Mouse (Mus musculus): ENCODE data around the gene Eno1. TPM values are rescaled to one million over a fixed set of nuclear protein-coding genes. Genes with fewer than 3 reads are reported as not detected.

Eno1 gene
- polyA plus RNA-seq, 1 experiment: 636 TPM

DNA sequence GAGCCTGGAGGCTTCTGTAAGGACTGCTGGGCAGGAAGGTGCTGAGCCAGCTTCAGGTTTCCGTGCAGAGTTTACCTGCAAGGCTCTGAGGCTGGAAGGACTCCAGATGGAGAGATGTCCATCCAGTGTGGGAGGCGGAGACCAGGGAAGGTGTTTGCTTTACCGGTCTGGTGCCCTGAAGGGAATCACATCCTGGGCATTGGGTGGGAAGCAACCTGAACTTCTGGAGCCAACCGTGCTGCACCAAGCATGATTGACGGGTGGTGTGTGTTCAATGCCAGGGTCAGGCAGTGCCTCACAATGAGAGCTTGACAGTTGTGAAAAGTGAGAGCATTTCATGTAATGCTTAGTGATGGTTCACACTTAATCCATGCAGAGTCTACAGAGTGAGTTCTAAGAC is 12.4 kb downstream of the Eno1 start:
- no peak for TF ChIP-seq POLR2A (IDR thresholded peaks at IDR 0.05; ENCODE audit: low read depth, low read length)
- no peak for TF ChIP-seq CTCF (conservative IDR thresholded peaks at IDR 0.05; ENCODE audit: insufficient read depth, insufficient read length, low read depth, low read length)
- H3K36me3 ChIP-seq (ENCODE audit: control insufficient read depth, insufficient read depth, low read length): peaks cover 12% of the 10 kb centered on the region

DNA sequence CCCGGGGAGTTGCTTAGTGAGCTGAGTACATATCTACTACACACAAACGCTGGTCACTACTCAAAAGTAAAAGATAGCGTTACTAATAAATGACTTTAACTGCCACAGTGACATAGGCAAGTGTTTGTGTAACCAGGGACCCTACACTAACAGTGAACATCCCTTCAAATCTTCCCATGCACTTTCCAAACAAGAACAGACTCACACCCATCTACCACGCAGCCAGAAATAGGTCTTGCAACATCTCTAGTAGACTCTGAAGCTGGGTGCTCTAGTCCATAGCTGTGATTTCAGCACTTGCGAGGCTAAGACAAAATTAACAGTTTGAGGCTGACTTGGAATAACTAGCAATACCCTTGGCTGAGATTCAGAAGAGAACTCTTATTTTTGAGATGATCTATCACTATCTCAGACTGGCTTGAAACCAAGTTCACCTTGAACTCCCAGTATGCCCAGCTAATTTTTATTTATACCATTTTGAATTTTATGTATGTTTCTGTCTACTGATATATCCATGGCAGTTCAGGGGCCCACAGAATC is 13.3 kb downstream of the Eno1 start:
- H3K36me3 ChIP-seq (ENCODE audit: control insufficient read depth, insufficient read depth, low read length): peaks cover 8% of the 10 kb centered on the region

More for the DNA sequence above, 12.4 kb downstream of the Eno1 start:
- Histone ChIP-seq H3K27me3 (replicated peaks; ENCODE audit: control insufficient read depth, insufficient read depth, low read length) (no peaks in the 10 kb centered on the region), H3K27ac (ENCODE audit: insufficient read depth, low read depth, low read length) (no peak overlapping the region), H3K4me3 (ENCODE audit: insufficient read depth, low read depth, low read length) (no peak overlapping the region), H3K4me1 (ENCODE audit: control insufficient read depth, insufficient read depth, low read length) (0 out of 2 replicates have a peak, but pooled peaks cover 5% of the 10 kb centered on the region)
- 40% methylated on average over 5 of the region's 5 CpGs for WGBS
- DNase-seq: no peak

DNA sequence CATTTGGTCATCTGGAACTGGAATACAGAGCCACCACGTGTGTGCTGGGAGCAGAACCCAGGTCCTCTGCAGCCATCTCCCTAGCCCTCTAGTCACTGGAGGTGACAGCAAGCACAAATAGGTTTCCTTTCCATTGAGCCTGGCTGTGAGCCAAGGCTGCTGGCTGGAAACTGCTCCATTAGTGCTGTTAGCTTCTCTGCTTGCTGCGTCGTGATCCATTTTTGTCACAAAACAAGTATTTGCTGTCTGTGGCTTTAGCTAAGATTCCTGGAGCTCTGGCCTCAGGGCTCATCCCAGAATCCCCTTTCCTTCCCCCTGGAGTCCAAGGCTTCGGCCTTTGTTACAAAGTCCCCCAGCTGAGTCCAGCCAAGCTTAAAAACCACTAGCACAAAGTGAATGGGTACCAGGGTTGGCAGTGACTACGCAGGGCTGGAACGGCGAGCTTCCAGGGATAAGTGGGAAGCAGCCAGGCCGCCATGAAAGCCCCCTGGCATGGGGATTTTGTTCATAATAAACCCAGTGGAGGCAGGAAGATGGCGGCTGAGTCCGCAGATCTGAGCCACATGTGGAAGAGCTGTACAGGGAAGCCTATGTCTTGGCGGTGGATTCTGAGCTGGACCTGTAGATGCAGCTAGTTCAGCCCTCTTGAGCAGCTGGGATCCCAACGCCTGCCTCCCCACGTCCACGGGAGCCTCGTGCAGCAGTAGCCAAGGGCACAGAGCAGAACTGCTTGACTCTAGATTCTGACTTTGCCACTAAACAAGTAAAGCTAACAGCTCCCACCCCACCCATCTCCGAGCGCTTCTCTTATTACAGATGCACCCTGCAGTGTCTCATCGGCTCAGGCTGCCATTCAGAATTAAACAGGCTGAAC is 14.3 kb downstream of the Eno1 start:
- H3K4me1 ChIP-seq (ENCODE audit: control insufficient read depth, insufficient read depth, low read length): 0 out of 2 replicates have a peak, but pooled peaks cover 5% of the 10 kb centered on the region
- H3K27me3 ChIP-seq (replicated peaks; ENCODE audit: control insufficient read depth, insufficient read depth, low read length): no peaks in the 10 kb centered on the region
- no peak for TF ChIP-seq CTCF (conservative IDR thresholded peaks at IDR 0.05; ENCODE audit: insufficient read depth, insufficient read length, low read depth, low read length)
- no peak for TF ChIP-seq POLR2A (IDR thresholded peaks at IDR 0.05; ENCODE audit: low read depth, low read length)
- peaks cover 7% of the 10 kb centered on the region for H3K36me3 ChIP-seq (ENCODE audit: control insufficient read depth, insufficient read depth, low read length)
- DNase-seq: peak; percentile 87
- H3K27ac ChIP-seq (ENCODE audit: insufficient read depth, low read depth, low read length): peak overlapping the region; percentile 19
- H3K4me3 ChIP-seq (ENCODE audit: insufficient read depth, low read depth, low read length): no peak overlapping the region
- WGBS: 47% methylated on average over 18 of the region's 18 CpGs

More for the DNA sequence above, 13.3 kb downstream of the Eno1 start:
- Histone ChIP-seq H3K4me3 (ENCODE audit: insufficient read depth, low read depth, low read length) (no peak overlapping the region), H3K27ac (ENCODE audit: insufficient read depth, low read depth, low read length) (no peak overlapping the region), H3K4me1 (ENCODE audit: control insufficient read depth, insufficient read depth, low read length) (0 out of 2 replicates have a peak, but pooled peaks cover 5% of the 10 kb centered on the region), H3K27me3 (replicated peaks; ENCODE audit: control insufficient read depth, insufficient read depth, low read length) (no peaks in the 10 kb centered on the region)
- DNase-seq: no peak
- WGBS: 66% methylated on average over 5 of the region's 5 CpGs
- no peak for TF ChIP-seq POLR2A (IDR thresholded peaks at IDR 0.05; ENCODE audit: low read depth, low read length)

DNA sequence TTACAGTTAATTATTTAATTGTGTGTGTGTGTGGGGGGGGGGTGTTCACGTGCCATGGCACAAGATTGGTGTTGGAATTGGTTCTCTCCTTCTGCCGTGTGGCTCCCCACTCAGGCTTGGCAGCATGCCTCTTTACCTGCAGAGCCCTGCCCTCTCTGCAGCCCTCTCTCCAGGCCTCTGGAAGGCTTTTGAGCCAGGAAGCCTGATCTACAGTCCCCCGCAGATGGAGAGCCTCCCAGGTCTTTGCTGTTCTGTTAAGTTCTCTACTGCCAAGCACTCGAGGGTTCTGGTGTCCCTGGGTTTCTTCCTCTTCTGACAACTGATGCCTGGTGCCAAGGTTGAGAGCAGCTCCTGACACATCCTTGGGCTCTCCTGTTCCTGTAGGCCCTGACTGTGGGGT is 17.9 kb downstream of the Eno1 start:
- TF ChIP-seq CTCF (conservative IDR thresholded peaks at IDR 0.05; ENCODE audit: insufficient read depth, insufficient read length, low read depth, low read length) (no peak), POLR2A (IDR thresholded peaks at IDR 0.05; ENCODE audit: low read depth, low read length) (no peak)

DNA sequence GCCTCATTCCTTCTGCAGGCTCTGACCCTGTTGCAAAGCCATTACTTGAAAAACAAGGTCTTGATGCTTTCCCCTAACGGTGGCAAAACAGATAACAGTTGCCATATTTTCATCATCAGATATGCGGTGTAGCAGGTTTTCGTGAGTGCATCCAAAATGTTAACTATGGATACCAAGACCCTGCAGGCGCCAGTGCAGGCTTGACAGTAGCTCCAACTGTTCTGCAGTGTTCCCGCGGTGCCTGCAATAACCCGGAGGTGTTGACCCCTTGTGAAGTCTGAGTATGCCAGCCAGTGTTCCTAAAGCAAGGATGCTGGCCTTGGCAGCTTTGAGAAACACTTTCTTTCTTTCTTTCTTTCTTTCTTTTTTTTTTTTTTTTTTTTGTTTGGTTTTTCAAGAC is 18.7 kb downstream of the Eno1 start:
- 92% methylated on average over 7 of the region's 7 CpGs for WGBS
- H3K36me3 ChIP-seq (ENCODE audit: control insufficient read depth, insufficient read depth, low read length): no peaks in the 10 kb centered on the region
- TF ChIP-seq CTCF (conservative IDR thresholded peaks at IDR 0.05; ENCODE audit: insufficient read depth, insufficient read length, low read depth, low read length): no peak
- TF ChIP-seq POLR2A (IDR thresholded peaks at IDR 0.05; ENCODE audit: low read depth, low read length): no peak
- H3K27ac ChIP-seq (ENCODE audit: insufficient read depth, low read depth, low read length): no peak overlapping the region
- no peak for DNase-seq
- no peaks in the 10 kb centered on the region for H3K27me3 ChIP-seq (replicated peaks; ENCODE audit: control insufficient read depth, insufficient read depth, low read length)
- peaks cover 9% of the 10 kb centered on the region for H3K4me1 ChIP-seq (ENCODE audit: control insufficient read depth, insufficient read depth, low read length)
- no peak overlapping the region for H3K4me3 ChIP-seq (ENCODE audit: insufficient read depth, low read depth, low read length)

More for the DNA sequence above, 17.9 kb downstream of the Eno1 start:
- Histone ChIP-seq H3K27ac (ENCODE audit: insufficient read depth, low read depth, low read length) (no peak overlapping the region), H3K36me3 (ENCODE audit: control insufficient read depth, insufficient read depth, low read length) (no peaks in the 10 kb centered on the region; the same call in 1 of the 2 replicates), H3K4me3 (ENCODE audit: insufficient read depth, low read depth, low read length) (no peak overlapping the region), H3K4me1 (ENCODE audit: control insufficient read depth, insufficient read depth, low read length) (peaks cover 10% of the 10 kb centered on the region), H3K27me3 (replicated peaks; ENCODE audit: control insufficient read depth, insufficient read depth, low read length) (no peaks in the 10 kb centered on the region)
- WGBS: 36% methylated on average over 4 of the region's 4 CpGs
- DNase-seq: no peak

DNA sequence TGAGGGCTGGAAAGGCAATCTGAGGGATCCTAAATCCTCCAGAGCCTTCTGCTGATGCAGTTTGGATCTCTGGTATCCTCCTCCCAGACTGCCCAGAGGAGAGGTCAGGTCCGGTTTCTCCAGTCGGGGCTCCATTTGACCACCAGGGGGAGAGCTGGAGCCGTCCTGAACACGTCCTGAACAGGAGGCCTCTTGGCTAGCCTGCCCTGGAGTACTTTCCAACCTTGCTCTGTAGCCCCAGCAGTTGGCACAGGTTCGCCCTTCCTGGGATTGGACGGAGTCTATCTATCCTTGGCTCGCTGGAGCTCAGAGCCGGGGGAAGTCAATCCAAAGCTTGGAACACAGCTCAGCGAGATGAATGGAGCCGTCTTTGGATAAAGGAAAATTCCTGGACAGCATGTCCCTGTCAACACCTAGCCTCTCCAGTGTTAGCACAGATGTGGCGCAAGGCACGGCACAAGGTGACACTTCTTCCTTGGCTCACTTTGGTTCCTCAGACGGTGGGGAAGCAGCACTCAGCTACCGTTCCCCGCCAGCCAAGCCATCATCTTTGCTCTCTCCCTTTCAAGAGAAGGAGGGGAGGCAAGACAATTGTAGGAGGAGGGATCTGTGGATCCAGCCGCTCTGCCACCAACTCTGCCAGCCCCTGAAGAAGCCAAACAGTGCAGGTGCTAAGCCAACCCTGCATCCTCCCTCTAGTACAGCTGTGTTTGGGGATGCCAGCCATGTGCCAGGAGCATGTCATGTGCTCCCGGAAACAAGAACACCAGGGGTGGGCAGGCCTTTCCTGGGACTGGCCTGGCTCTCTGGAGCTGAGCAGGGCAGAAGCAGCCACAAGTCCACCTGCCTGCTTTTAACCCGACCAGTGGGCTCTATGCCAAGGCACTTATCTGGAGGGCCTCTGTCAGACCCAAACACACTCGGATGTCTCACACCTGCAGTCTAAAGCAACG is 21.0 kb downstream of the Eno1 start:
- Histone ChIP-seq H3K27me3 (replicated peaks; ENCODE audit: control insufficient read depth, insufficient read depth, low read length) (no peaks in the 10 kb centered on the region), H3K36me3 (ENCODE audit: control insufficient read depth, insufficient read depth, low read length) (no peaks in the 10 kb centered on the region), H3K4me3 (ENCODE audit: insufficient read depth, low read depth, low read length) (no peak overlapping the region), H3K4me1 (ENCODE audit: control insufficient read depth, insufficient read depth, low read length) (peaks cover 5% of the 10 kb centered on the region), H3K27ac (ENCODE audit: insufficient read depth, low read depth, low read length) (no peak overlapping the region)
- TF ChIP-seq CTCF (conservative IDR thresholded peaks at IDR 0.05; ENCODE audit: insufficient read depth, insufficient read length, low read depth, low read length) (peak; percentile 91), POLR2A (IDR thresholded peaks at IDR 0.05; ENCODE audit: low read depth, low read length) (no peak)
- WGBS: 36% methylated on average over 20 of the region's 20 CpGs
- peak; percentile 91 for DNase-seq
